Mouse (Mus musculus) MEL (cell line): ENCODE results near the gene Aarsd1. TPM values are rescaled to one million over a fixed set of nuclear protein-coding genes. Genes with fewer than 3 reads are reported as not detected.

Experiments
- DNase-seq: peaks from one replicate; pipeline ENCODE4 v3.0.0; 2011; ENCODE audit warnings: low read depth, low spot score
- H3K27ac ChIP-seq: 2 replicates; pipeline ENCODE4 v1.5.1; 2012; ENCODE audit warnings: low read depth, mild to moderate bottlenecking, control low read depth, low read length, moderate library complexity; ENCODE audit not compliant: control insufficient read depth
- H3K27me3 ChIP-seq, 2 experiments: fragments of 150-350 bp in 1 of 2; sonication (generic) in 1 of 2; 2 replicates each; pipeline ENCODE4 v1.6.1; 2012; ENCODE audit warnings: low read length in 2 of 2, mild to moderate bottlenecking in 2 of 2, improper control_type of control experiment in 1 of 2, moderate library complexity in 1 of 2; ENCODE audit not compliant: insufficient read depth in 2 of 2, control insufficient read depth in 1 of 2
- H3K36me3 ChIP-seq, 2 experiments: 2 replicates each; pipeline ENCODE4 v1.6.1; 2012 to 2014; ENCODE audit warnings: low read length in 2 of 2, improper control_type of control experiment in 1 of 2, inconsistent platforms in 1 of 2, mild to moderate bottlenecking in 1 of 2; ENCODE audit not compliant: insufficient read depth in 2 of 2, control insufficient read depth in 1 of 2
- H3K4me1 ChIP-seq, 2 experiments: fragments of 150-350 bp in 1 of 2; sonication (generic) in 1 of 2; 2 replicates each; pipeline ENCODE4 v1.6.1; 2012; ENCODE audit warnings: low read length in 2 of 2, improper control_type of control experiment in 1 of 2, mild to moderate bottlenecking in 1 of 2; ENCODE audit not compliant: insufficient read depth in 2 of 2, control insufficient read depth in 1 of 2
- H3K4me3 ChIP-seq, 2 experiments: fragments of 150-350 bp in 1 of 2; sonication (generic) in 1 of 2; 2 replicates each; pipeline ENCODE4 v1.5.1; 2012; ENCODE audit warnings: low read depth in 2 of 2, low read length in 2 of 2, mild to moderate bottlenecking in 2 of 2, moderate library complexity in 2 of 2, control low read depth in 1 of 2, improper control_type of control experiment in 1 of 2; ENCODE audit not compliant: control insufficient read depth in 1 of 2, insufficient read depth in 1 of 2
- H3K79me2 ChIP-seq: 2 replicates; pipeline ENCODE4 v1.6.1; 2012; ENCODE audit warnings: mild to moderate bottlenecking, low read length, moderate library complexity; ENCODE audit not compliant: control insufficient read depth, poor library complexity, insufficient read depth
- H3K9ac ChIP-seq: 2 replicates; pipeline ENCODE4 v1.6.1; 2012; ENCODE audit warnings: low read depth, mild to moderate bottlenecking, control low read depth, low read length, moderate library complexity; ENCODE audit not compliant: control insufficient read depth, poor library complexity, severe bottlenecking
- H3K9me3 ChIP-seq: fragments of 150-350 bp; sonication (generic); replicated peaks from 2 replicates; pipeline ENCODE4 v1.6.1; 2012; ENCODE audit warnings: mild to moderate bottlenecking, low read length, improper control_type of control experiment, moderate library complexity; ENCODE audit not compliant: insufficient read depth
- BHLHE40 ChIP-seq: IDR thresholded peaks from 2 replicates; pipeline ENCODE4 v1.6.1; 2012; ENCODE audit warnings: low read depth, mild to moderate bottlenecking, inconsistent platforms, low read length, improper control_type of control experiment, borderline replicate concordance
- CHD1 ChIP-seq: IDR thresholded peaks from 2 replicates; pipeline ENCODE4 v1.6.1; 2012; ENCODE audit warnings: low read depth, mild to moderate bottlenecking, inconsistent platforms, low read length, improper control_type of control experiment
- CHD2 ChIP-seq: IDR thresholded peaks from 2 replicates; pipeline ENCODE4 v1.6.1; 2011; ENCODE audit warnings: low read length, improper control_type of control experiment
- CTCF ChIP-seq, 3 experiments: IDR thresholded peaks in 2 of 3; conservative IDR thresholded peaks in 1 of 3; 2 replicates each; pipeline ENCODE4 v1.5.1; 2011 to 2012; ENCODE audit warnings: low read length in 3 of 3, low read depth in 2 of 3, mild to moderate bottlenecking in 2 of 3, improper control_type of control experiment in 1 of 3, inconsistent platforms in 1 of 3, mixed read lengths in 1 of 3, moderate library complexity in 1 of 3; ENCODE audit not compliant: control insufficient read depth in 1 of 3, insufficient read depth in 1 of 3, poor library complexity in 1 of 3, severe bottlenecking in 1 of 3
- E2F4 ChIP-seq: IDR thresholded peaks from 2 replicates; pipeline ENCODE4 v1.6.1; 2011; ENCODE audit warnings: low read depth, low read length, improper control_type of control experiment, borderline replicate concordance
- EP300 ChIP-seq, 2 experiments: IDR thresholded peaks; 2 replicates each; pipeline ENCODE4 v1.6.1; 2011; ENCODE audit warnings: improper control_type of control experiment in 2 of 2, low read length in 2 of 2, low read depth in 1 of 2, mild to moderate bottlenecking in 1 of 2
- ETS1 ChIP-seq: IDR thresholded peaks from 2 replicates; pipeline ENCODE4 v1.6.1; 2012; ENCODE audit warnings: low read depth, mild to moderate bottlenecking, inconsistent platforms, low read length, improper control_type of control experiment, moderate library complexity
- GABPA ChIP-seq: IDR thresholded peaks from 2 replicates; pipeline ENCODE4 v1.6.1; 2012; ENCODE audit warnings: low read depth, mild to moderate bottlenecking, inconsistent platforms, low read length, improper control_type of control experiment, moderate library complexity
- GATA1 ChIP-seq: IDR thresholded peaks from 2 replicates; pipeline ENCODE4 v1.6.1; 2011; ENCODE audit warnings: low read depth, low read length, improper control_type of control experiment
- HCFC1 ChIP-seq: IDR thresholded peaks from 2 replicates; pipeline ENCODE4 v1.6.1; 2012; ENCODE audit warnings: low read depth, mild to moderate bottlenecking, inconsistent platforms, low read length, improper control_type of control experiment, moderate library complexity
- JUND ChIP-seq: IDR thresholded peaks from 2 replicates; pipeline ENCODE4 v1.6.1; 2011; ENCODE audit warnings: low read depth, mild to moderate bottlenecking, improper control_type of control experiment, low read length
- KAT2A ChIP-seq: conservative IDR thresholded peaks from 2 replicates; pipeline ENCODE4 v1.6.1; 2012; ENCODE audit warnings: low read depth, low read length, improper control_type of control experiment, inconsistent platforms
- MAFK ChIP-seq: IDR thresholded peaks from 2 replicates; pipeline ENCODE4 v1.6.1; 2011; ENCODE audit warnings: low read depth, mild to moderate bottlenecking, low read length, improper control_type of control experiment, borderline replicate concordance
- MEF2A ChIP-seq: IDR thresholded peaks from 2 replicates; pipeline ENCODE4 v1.6.1; 2014; ENCODE audit warnings: low read depth, mild to moderate bottlenecking, inconsistent platforms, low read length, improper control_type of control experiment; ENCODE audit not compliant: poor library complexity, insufficient replicate concordance, severe bottlenecking; ENCODE audit errors: extremely low read depth
- MXI1 ChIP-seq: IDR thresholded peaks from 2 replicates; pipeline ENCODE4 v1.6.1; 2011; ENCODE audit warnings: mild to moderate bottlenecking, low read depth, low read length, improper control_type of control experiment
- MYB ChIP-seq: IDR thresholded peaks from 2 replicates; pipeline ENCODE4 v1.6.1; 2011; ENCODE audit warnings: mild to moderate bottlenecking, low read depth, low read length, improper control_type of control experiment
- MYC ChIP-seq: IDR thresholded peaks from 2 replicates; pipeline ENCODE4 v1.6.1; 2011; ENCODE audit warnings: low read depth, mild to moderate bottlenecking, low read length, improper control_type of control experiment, moderate library complexity
- NELFE ChIP-seq: IDR thresholded peaks from 2 replicates; pipeline ENCODE4 v1.6.1; 2011; ENCODE audit warnings: low read depth, low read length, improper control_type of control experiment
- POLR2A ChIP-seq, 2 experiments: IDR thresholded peaks; 2 replicates each; pipeline ENCODE4 v1.6.1; 2011 to 2012; ENCODE audit warnings: low read length in 2 of 2, mild to moderate bottlenecking in 2 of 2, control low read depth in 1 of 2, improper control_type of control experiment in 1 of 2, low read depth in 1 of 2, moderate library complexity in 1 of 2; ENCODE audit not compliant: control insufficient read depth in 1 of 2, insufficient read depth in 1 of 2, poor library complexity in 1 of 2
- POLR2AphosphoS5 ChIP-seq: IDR thresholded peaks from 2 replicates; pipeline ENCODE4 v1.6.1; 2012; ENCODE audit warnings: low read depth, borderline replicate concordance, mild to moderate bottlenecking, inconsistent platforms, low read length, moderate library complexity, mixed read lengths
- RAD21 ChIP-seq: IDR thresholded peaks from 2 replicates; pipeline ENCODE4 v1.6.1; 2011; ENCODE audit warnings: mild to moderate bottlenecking, low read depth, low read length, improper control_type of control experiment
- RCOR1 ChIP-seq: IDR thresholded peaks from 2 replicates; pipeline ENCODE4 v1.6.1; 2012; ENCODE audit warnings: low read depth, mild to moderate bottlenecking, inconsistent platforms, low read length, improper control_type of control experiment
- SIN3A ChIP-seq: IDR thresholded peaks from 2 replicates; pipeline ENCODE4 v1.6.1; 2012; ENCODE audit warnings: low read length, improper control_type of control experiment, inconsistent platforms
- SMC3 ChIP-seq: IDR thresholded peaks from 2 replicates; pipeline ENCODE4 v1.6.1; 2011; ENCODE audit warnings: low read depth, low read length, improper control_type of control experiment
- TAL1 ChIP-seq: IDR thresholded peaks from 2 replicates; pipeline ENCODE4 v1.6.1; 2012; ENCODE audit warnings: mild to moderate bottlenecking, inconsistent platforms, low read length, moderate library complexity, mixed read lengths
- TBP ChIP-seq: IDR thresholded peaks from 2 replicates; pipeline ENCODE4 v1.8.0; 2011; ENCODE audit warnings: low read depth, low read length, improper control_type of control experiment
- USF1 ChIP-seq: IDR thresholded peaks from 2 replicates; pipeline ENCODE4 v1.6.1; 2014; ENCODE audit warnings: low read depth, mild to moderate bottlenecking, inconsistent platforms, low read length, improper control_type of control experiment, moderate library complexity
- ZC3H11A ChIP-seq: IDR thresholded peaks from 2 replicates; pipeline ENCODE4 v1.6.1; 2012; ENCODE audit warnings: low read depth, mild to moderate bottlenecking, inconsistent platforms, low read length, improper control_type of control experiment
- ZKSCAN1 ChIP-seq: IDR thresholded peaks from 2 replicates; pipeline ENCODE4 v1.6.1; 2012; ENCODE audit warnings: low read depth, mild to moderate bottlenecking, inconsistent platforms, low read length, improper control_type of control experiment, moderate library complexity
- ZNF384 ChIP-seq: IDR thresholded peaks from 2 replicates; pipeline ENCODE4 v1.6.1; 2012; ENCODE audit warnings: low read depth, mild to moderate bottlenecking, inconsistent platforms, low read length, improper control_type of control experiment
- polyA plus RNA-seq, 2 experiments: library from polyadenylated mRNA; stranded (reverse) in 1 of 2; unstranded in 1 of 2; fragments of >175 nt in 1 of 2; fragments of >200 nt in 1 of 2; gene quantifications; 2 replicates each; pipeline versions ENCODE4 v1.2.1 to v1.2.4; 2012; ENCODE audit warnings: low replicate concordance in 2 of 2, low read depth in 1 of 2; ENCODE audit not compliant: insufficient read length in 2 of 2, insufficient read depth in 1 of 2, missing spikeins in 1 of 2
- total RNA-seq: library from RNA; depleted of rRNA; stranded (reverse); fragments of 300-350 nt; gene quantifications from 2 replicates; pipeline ENCODE4 v1.2.3, GENCODE M21; 2012

Aarsd1 gene
- total and polyA plus RNA-seq, 3 experiments = 80.5 to 371 (median 133) TPM

DNA sequence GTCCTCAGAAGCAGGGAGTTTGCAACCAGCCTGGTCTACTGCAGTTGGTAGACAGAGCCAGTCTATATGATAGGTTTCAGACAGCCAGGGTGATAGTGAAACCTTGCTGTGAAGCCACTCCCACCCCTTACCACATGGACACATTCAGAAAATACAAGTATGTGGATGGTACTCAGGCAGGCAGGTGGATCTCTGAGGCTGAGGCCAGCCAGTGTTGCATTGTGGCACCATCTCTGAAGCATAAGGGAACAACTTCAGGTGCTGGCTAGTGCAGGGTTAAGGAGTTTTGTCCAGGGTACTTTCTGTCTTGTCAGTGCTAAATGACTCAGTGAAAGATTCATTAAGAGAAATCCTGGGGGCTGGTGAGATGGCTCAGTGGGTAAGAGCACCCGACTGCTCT, 28.9 kb upstream of the Aarsd1 start (continued):
- TF ChIP-seq MEF2A (no peak), ZC3H11A (no peak), RCOR1 (no peak), GATA1 (no peak), CHD1 (no peak), BHLHE40 (no peak), MAFK (no peak), USF1 (no peak)

DNA sequence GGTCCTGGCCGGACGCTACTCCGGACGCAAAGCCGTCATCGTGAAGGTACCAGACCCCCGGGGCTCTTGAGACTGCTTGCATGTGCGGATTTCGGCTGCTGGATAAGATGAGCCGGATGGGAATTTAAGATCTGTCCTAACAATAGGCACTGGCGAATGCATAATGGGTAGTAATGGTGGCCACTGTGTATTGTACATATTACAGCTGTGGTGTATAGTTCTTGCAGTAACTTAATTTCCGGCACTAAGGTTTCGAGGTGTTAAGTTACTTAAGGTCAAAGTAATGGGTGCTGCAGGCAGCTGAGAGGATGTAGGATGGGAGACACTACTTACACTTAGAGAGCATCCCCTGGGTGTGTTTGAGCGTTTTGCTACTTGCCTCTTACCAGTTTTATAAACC, 25.3 kb upstream of the Aarsd1 start:
- H3K27me3 ChIP-seq = no peaks in the 10 kb centered on the region
- peak; percentile 64 for DNase-seq
- peaks cover 19 to 20% of the 10 kb centered on the region in 2 experiments for H3K36me3 ChIP-seq
- H3K4me1 ChIP-seq = peaks cover 4 to 16% of the 10 kb centered on the region in 2 experiments; a peak in 3 of 4 replicates
- no peaks in the 10 kb centered on the region for H3K9me3 ChIP-seq
- H3K27ac ChIP-seq = peak overlapping the region; percentile 81
- H3K4me3 ChIP-seq = peak overlapping the region; percentile 89 to 93
- peaks cover 29% of the 10 kb centered on the region for H3K79me2 ChIP-seq
- H3K9ac ChIP-seq = peak overlapping the region; percentile 91
- TF ChIP-seq MEF2A = no peak
- TF ChIP-seq POLR2A (IDR thresholded peaks at IDR 0.05; ENCODE audit: control insufficient read depth in 1 of 2, insufficient read depth in 1 of 2, low read depth in 1 of 2, low read length in 2 of 2, poor library complexity in 1 of 2) = 0 out of 4 replicates have a peak, but pooled peaks of 1 of the 2 experiments have one; percentile 2

DNA sequence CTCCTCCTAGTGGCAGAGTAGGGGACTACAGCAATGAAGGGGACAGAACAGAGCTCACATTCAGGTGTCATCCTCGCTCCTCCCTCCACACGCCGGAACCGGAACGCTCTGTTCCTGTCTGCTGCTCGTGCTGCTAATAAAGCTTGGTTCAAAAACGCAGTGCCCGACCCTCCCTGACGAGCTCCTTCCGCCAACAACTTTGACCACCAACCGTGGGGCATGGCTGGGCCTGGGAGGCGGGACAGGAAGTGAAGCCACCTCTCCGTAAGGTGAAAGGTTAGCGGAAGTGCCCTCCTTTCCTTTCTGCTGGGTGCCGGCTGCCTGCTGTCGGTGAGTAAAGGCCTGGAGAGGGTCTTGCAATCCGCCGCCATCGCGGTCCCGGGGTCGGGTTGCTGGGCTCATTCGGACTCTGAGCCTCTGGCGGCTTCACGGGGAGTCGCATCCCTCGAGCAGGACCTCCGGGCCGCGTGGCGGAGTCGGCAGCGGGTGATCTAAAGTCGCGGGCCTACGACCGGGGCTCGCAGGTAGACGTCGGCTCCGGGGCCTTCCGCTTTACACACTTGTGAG, 24.8 kb upstream of the Aarsd1 start, which contains the start of gene Rpl27:
Gene Rpl27, plus strand, starts transcription at position 172 of the 567 bp plus-strand sequence.
- Histone ChIP-seq H3K4me1 (peaks cover 4 to 16% of the 10 kb centered on the region in 2 experiments; a peak in 3 of 4 replicates), H3K36me3 (peaks cover 19 to 20% of the 10 kb centered on the region in 2 experiments), H3K9me3 (no peaks in the 10 kb centered on the region), H3K9ac (peak within 1 kb of the TSS; percentile 91), H3K79me2 (peaks cover 29% of the 10 kb centered on the region), H3K4me3 (peak within 1 kb of the TSS; percentile 89 to 93), H3K27me3 (no peaks in the 10 kb centered on the region), H3K27ac (peak within 1 kb of the TSS; percentile 81)
- DNase-seq = peak; percentile 100
- peak; percentile 99 for TF ChIP-seq NELFE
- TF ChIP-seq ETS1 = peak; percentile 90
- TF ChIP-seq KAT2A = peak; percentile 99
- no peak; the same call in 1 of the 2 replicates for TF ChIP-seq SMC3
- TF ChIP-seq MYB = no peak
- TF ChIP-seq MXI1 = peak; percentile 97
- peak; percentile 94 to 98 for TF ChIP-seq POLR2A (IDR thresholded peaks at IDR 0.05; ENCODE audit: control insufficient read depth in 1 of 2, insufficient read depth in 1 of 2, low read depth in 1 of 2, low read length in 2 of 2, poor library complexity in 1 of 2)
- TF ChIP-seq JUND = peak; percentile 69
- TF ChIP-seq SIN3A = peak; percentile 99
- no peak for TF ChIP-seq ZC3H11A
- no peak for TF ChIP-seq CHD1
- TF ChIP-seq CTCF (IDR thresholded peaks at IDR 0.05 in 2 of 3, conservative IDR thresholded peaks at IDR 0.05 in 1 of 3; ENCODE audit: control insufficient read depth in 1 of 3, insufficient read depth in 1 of 3, low read depth in 2 of 3, low read length in 3 of 3, poor library complexity in 1 of 3, severe bottlenecking in 1 of 3) = peak; percentile 52 to 91 (median 78)
- TF ChIP-seq CHD2 = peak; percentile 92
- TF ChIP-seq EP300 (IDR thresholded peaks at IDR 0.05; ENCODE audit: low read depth in 1 of 2, low read length in 2 of 2) = peak in 1 of 2 experiments; percentile 57; a peak in 2 of 4 replicates
- no peak for TF ChIP-seq ZKSCAN1
- peak; percentile 29; the same call in 1 of the 2 replicates for TF ChIP-seq GABPA
- peak; percentile 99 for TF ChIP-seq MYC
- TF ChIP-seq E2F4 = no peak
- peak; percentile 82; the same call in 1 of the 2 replicates for TF ChIP-seq POLR2AphosphoS5
- TF ChIP-seq HCFC1 = peak; percentile 96
- peak; percentile 59 for TF ChIP-seq RAD21
- TF ChIP-seq TBP = peak; percentile 96
- peak; percentile 83 for TF ChIP-seq ZNF384
- TF ChIP-seq TAL1 = no peak
